Mouse (Mus musculus) lung, adult 2 months (tissue): ENCODE measurements around the gene Susd6. TPM values are rescaled to one million over a fixed set of nuclear protein-coding genes. Genes with fewer than 3 reads are reported as not detected.

ENCODE experiments used
- DNase-seq: peaks from one replicate; pipeline ENCODE4 v3.0.0; 2022
- H3K4me1 ChIP-seq: fragments of 200-500 bp; 2 replicates; pipeline ENCODE4 v1.6.1; 2011; ENCODE audit warnings: low read length; ENCODE audit not compliant: control insufficient read depth, insufficient read depth
- H3K4me3 ChIP-seq: fragments of 200-500 bp; replicated peaks from 2 replicates; pipeline ENCODE3; 2011; ENCODE audit warnings: low read depth, mild to moderate bottlenecking, control low read depth, low read length; ENCODE audit errors: extremely low read depth
- CTCF ChIP-seq: fragments of 200-500 bp; IDR thresholded peaks from 2 replicates; pipeline ENCODE4 v1.5.1; 2011; ENCODE audit warnings: mild to moderate bottlenecking, low read length, control low read depth; ENCODE audit not compliant: insufficient read depth
- POLR2A ChIP-seq: fragments of 200-500 bp; IDR thresholded peaks from 2 replicates; pipeline ENCODE4 v1.6.1; 2011; ENCODE audit warnings: low read depth, mild to moderate bottlenecking, control low read depth, low read length, borderline replicate concordance; ENCODE audit errors: extremely low read depth
- WGBS: fragments of 180-500 bp; shearing (Covaris S2); methylation state at CpG from one replicate; pipeline ENCODE4 v1.1.7; 2018; 5-methylcytosine and 5-hydroxymethylcytosine counted together
- polyA plus RNA-seq: library from polyadenylated mRNA; depleted of rRNA; stranded (reverse); fragments of >200 nt; gene quantifications from 2 replicates; pipeline ENCODE4 v1.2.3, GENCODE M21; 2012

The Susd6 gene
- polyA plus RNA-seq, 1 experiment = 83.3 TPM

GRCm38 (mm10) chr12:80855581-80855980 is 65.3 kb downstream of the Susd6 start:
- no peak for DNase-seq
- WGBS = 39% methylated on average over 1 of the region's 1 CpGs
- TF ChIP-seq POLR2A (no peak), CTCF (no peak)
- Histone ChIP-seq H3K4me1 (peaks cover 26% of the 10 kb centered on the region), H3K4me3 (no peak overlapping the region)

GRCm38 (mm10) chr12:80857636-80858293 is 67.5 kb downstream of the Susd6 start:
- 87% methylated on average over 3 of the region's 3 CpGs for WGBS
- Histone ChIP-seq H3K4me1 (peaks cover 25% of the 10 kb centered on the region), H3K4me3 (no peak overlapping the region)
- DNase-seq = no peak
- TF ChIP-seq POLR2A (no peak), CTCF (no peak)

GRCm38 (mm10) chr12:80858307-80858706 is 68.0 kb downstream of the Susd6 start:
- DNase-seq = no peak
- WGBS = 48% methylated on average over 2 of the region's 2 CpGs
- Histone ChIP-seq H3K4me1 (peaks cover 28% of the 10 kb centered on the region), H3K4me3 (no peak overlapping the region)
- no peak for TF ChIP-seq CTCF
- TF ChIP-seq POLR2A = no peak

- DNase-seq = no peak
- Histone ChIP-seq H3K4me1 (peaks cover 11% of the 10 kb centered on the region), H3K4me3 (no peak overlapping the region)
- 17% methylated on average over 1 of the region's 1 CpGs for WGBS
- TF ChIP-seq POLR2A (no peak), CTCF (no peak)
Measured at GRCm38 (mm10) chr12:80861916-80862315, 71.6 kb downstream of the Susd6 start.

GRCm38 (mm10) chr12:80863370-80863769 is 73.1 kb downstream of the Susd6 start:
- Histone ChIP-seq H3K4me1 (peaks cover 20% of the 10 kb centered on the region), H3K4me3 (no peak overlapping the region)
- TF ChIP-seq POLR2A (no peak), CTCF (no peak)
- DNase-seq = peak; percentile 29
- WGBS = 52% methylated on average over 2 of the region's 2 CpGs

GRCm38 (mm10) chr12:80865175-80865574 is 74.9 kb downstream of the Susd6 start:
- 90% methylated on average over 4 of the region's 4 CpGs for WGBS
- H3K4me1 ChIP-seq = peaks cover 24% of the 10 kb centered on the region
- TF ChIP-seq CTCF = no peak
- TF ChIP-seq POLR2A = no peak
- no peak for DNase-seq
- no peak overlapping the region for H3K4me3 ChIP-seq

- WGBS = 65% methylated on average over 2 of the region's 2 CpGs
- TF ChIP-seq CTCF (no peak), POLR2A (no peak)
- DNase-seq = no peak
- Histone ChIP-seq H3K4me3 (no peak overlapping the region), H3K4me1 (peaks cover 22% of the 10 kb centered on the region)
Measured at GRCm38 (mm10) chr12:80866023-80866422, 75.7 kb downstream of the Susd6 start.

- TF ChIP-seq CTCF (no peak), POLR2A (no peak)
- Histone ChIP-seq H3K4me3 (no peak overlapping the region), H3K4me1 (peaks cover 22% of the 10 kb centered on the region)
- no peak for DNase-seq
- 52% methylated on average over 3 of the region's 3 CpGs for WGBS
Measured at GRCm38 (mm10) chr12:80867083-80867482, 76.8 kb downstream of the Susd6 start.

GRCm38 (mm10) chr12:80868401-80868800 is 78.1 kb downstream of the Susd6 start:
- DNase-seq = no peak
- 78% methylated on average over 7 of the region's 7 CpGs for WGBS
- TF ChIP-seq CTCF (no peak), POLR2A (no peak)
- Histone ChIP-seq H3K4me1 (peaks cover 17% of the 10 kb centered on the region), H3K4me3 (no peak overlapping the region)

GRCm38 (mm10) chr12:80877215-80878092 is 87.1 kb downstream of the Susd6 start:
- Histone ChIP-seq H3K4me1 (peaks cover 9% of the 10 kb centered on the region), H3K4me3 (no peak overlapping the region)
- no peak for DNase-seq
- TF ChIP-seq CTCF (no peak), POLR2A (no peak)
- WGBS = 65% methylated on average over 7 of the region's 7 CpGs
